Mouse (Mus musculus) ES-Bruce4 (cell line): ENCODE measurements around the gene Lyplal1.

Source experiments
- CTCF ChIP-seq: IDR thresholded peaks from one replicate; pipeline ENCODE4 v1.8.1; 2011; ENCODE audit warnings: low read depth, low read length
- EP300 ChIP-seq: IDR thresholded peaks from 2 replicates; pipeline ENCODE4 v1.6.1; 2011; ENCODE audit warnings: low read depth, low read length; ENCODE audit not compliant: insufficient read depth
- POLR2A ChIP-seq: IDR thresholded peaks from one replicate; pipeline ENCODE4 v1.8.1; 2011; ENCODE audit warnings: low read length; ENCODE audit not compliant: insufficient read depth

- TF ChIP-seq POLR2A = no peak
- no peak for TF ChIP-seq CTCF
- TF ChIP-seq EP300 = no peak
Observed at GRCm38 (mm10) chr1:186131465-186131864, 14.4 kb upstream of the Lyplal1 start.
